In the genomic region with DNA sequence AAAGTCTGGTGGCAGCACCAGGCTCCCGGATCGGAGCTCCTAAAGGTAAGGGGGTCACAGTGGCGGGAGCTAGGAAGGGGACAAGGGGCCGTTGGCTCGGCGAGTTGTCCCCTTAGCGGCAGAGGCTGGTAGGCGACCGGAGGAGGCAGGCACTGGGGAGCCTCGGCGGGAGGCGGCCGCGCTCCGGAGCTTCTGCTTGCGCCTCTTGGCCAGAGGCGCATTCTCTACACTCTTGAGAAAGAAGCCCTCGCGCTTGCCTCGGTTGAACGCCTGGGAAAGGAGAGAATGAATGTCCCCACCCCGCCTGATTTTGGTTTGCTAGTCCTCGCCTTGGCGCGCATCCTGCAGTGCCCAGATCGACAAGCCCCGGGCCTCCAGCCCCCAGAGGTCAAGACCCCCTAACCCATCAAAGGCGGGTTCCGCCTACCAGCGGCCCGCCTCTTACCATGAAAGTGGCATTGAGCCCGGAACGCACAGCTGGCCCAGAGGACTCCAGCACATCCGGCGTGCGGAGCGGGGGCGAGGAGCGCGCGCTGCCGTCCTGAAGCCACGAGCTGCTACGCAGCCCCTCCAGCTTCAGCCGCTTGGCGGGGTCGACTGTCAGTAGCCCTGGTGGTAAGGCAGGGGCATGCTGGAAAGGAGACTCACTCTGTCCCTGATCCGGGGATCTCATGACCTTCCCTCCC, we compare ENCODE assay signal across 8 mouse cellular contexts. TPM values are rescaled to one million over a fixed set of nuclear protein-coding genes. Genes with fewer than 3 reads are reported as not detected.
DNase-seq lines count a peak whose midpoint lies in the region; ATAC-seq and TF ChIP-seq lines count a peak whose summit lies in the region.

No protein-coding gene starts in this region.

- no peak for DNase-seq in heart, embryonic 10.5 days (ENCODE audit: low spot score)
- no peak for DNase-seq in heart, adult 9 months (ENCODE audit: low spot score in 2 of 2)
- DNase-seq in right cerebral cortex, postnatal 10 days (ENCODE audit: low spot score in 2 of 2) = peak; percentile 48 to 56
- DNase-seq in right cerebral cortex, adult 2 months (ENCODE audit: low spot score in 2 of 2) = no peak
- peak; percentile 25 for DNase-seq in limb, embryonic 14.5 days (ENCODE audit: low spot score)
- no peak for DNase-seq in adrenal gland, adult 18-20 months (ENCODE audit: low spot score in 2 of 2)
- no peak for DNase-seq in spleen, adult 18-20 months

- H3K27ac ChIP-seq in heart, embryonic 10.5 days = no peak overlapping the region
- no peak overlapping the region for H3K27ac ChIP-seq in limb, embryonic 14.5 days (replicated peaks; ENCODE audit: low read depth, low read length)
- no peak overlapping the region for H3K27ac ChIP-seq in stomach, embryonic 16.5 days (ENCODE audit: low read length)

- peak overlapping the region; percentile 51 for H3K4me3 ChIP-seq in heart, embryonic 10.5 days
- H3K4me3 ChIP-seq in limb, embryonic 14.5 days (replicated peaks; ENCODE audit: low read length) = peak overlapping the region; percentile 20
- H3K4me3 ChIP-seq in stomach, embryonic 16.5 days (replicated peaks; ENCODE audit: low read length) = 0 out of 2 replicates have a peak overlapping the region, but pooled peaks have one; percentile 8

- peaks cover 88% of the 10 kb centered on the region for H3K27me3 ChIP-seq in heart, embryonic 10.5 days (ENCODE audit: insufficient read depth, poor library complexity, severe bottlenecking)
- peaks cover 45% of the 10 kb centered on the region for H3K27me3 ChIP-seq in limb, embryonic 14.5 days (ENCODE audit: control insufficient read depth, insufficient read depth, low read length)
- peaks cover 30% of the 10 kb centered on the region for H3K27me3 ChIP-seq in stomach, embryonic 16.5 days (ENCODE audit: control insufficient read depth, insufficient read depth, low read length)

- TF ChIP-seq POLR2A in limb, embryonic 14.5 days (IDR thresholded peaks at IDR 0.05; ENCODE audit: borderline replicate concordance, extremely low read depth, insufficient read depth, insufficient read length) = no peak

- H3K4me2 ChIP-seq in limb, embryonic 14.5 days (replicated peaks; ENCODE audit: low read depth, low read length, severe bottlenecking) = peak overlapping the region; percentile 35
- H3K4me2 ChIP-seq in stomach, embryonic 16.5 days (ENCODE audit: low read depth, low read length) = peak overlapping the region; percentile 40; the same call in 1 of the 2 replicates

- H3K9me3 ChIP-seq in heart, embryonic 10.5 days = no peaks in the 10 kb centered on the region
- H3K9me3 ChIP-seq in limb, embryonic 14.5 days (ENCODE audit: control insufficient read depth, low read length) = no peaks in the 10 kb centered on the region
- H3K9me3 ChIP-seq in stomach, embryonic 16.5 days (replicated peaks; ENCODE audit: control insufficient read depth, low read length) = no peaks in the 10 kb centered on the region

- peaks cover 9% of the 10 kb centered on the region; the same call in 1 of the 2 replicates for H3K36me3 ChIP-seq in heart, embryonic 10.5 days
- H3K36me3 ChIP-seq in limb, embryonic 14.5 days (ENCODE audit: control insufficient read depth, insufficient read depth, low read length) = peaks cover 41% of the 10 kb centered on the region
- H3K36me3 ChIP-seq in stomach, embryonic 16.5 days (ENCODE audit: control insufficient read depth, insufficient read depth, low read length) = peaks cover 22% of the 10 kb centered on the region

- no peak overlapping the region for H3K9ac ChIP-seq in limb, embryonic 14.5 days (ENCODE audit: low read depth, low read length, severe bottlenecking)
- H3K9ac ChIP-seq in stomach, embryonic 16.5 days (ENCODE audit: low read length) = no peak overlapping the region

- 3% methylated on average over 48 of the region's 48 CpGs for WGBS in heart, embryonic 10.5 days
- WGBS in limb, embryonic 14.5 days = 7% methylated on average over 40 of the region's 48 CpGs
- 28% methylated on average over 48 of the region's 48 CpGs for WGBS in stomach, embryonic 16.5 days

- no peak for ATAC-seq in limb, embryonic 14.5 days (ENCODE audit: low FRiP score, low read depth)
- no peak for ATAC-seq in stomach, embryonic 16.5 days (ENCODE audit: insufficient read depth, low FRiP score)

- H3K4me1 ChIP-seq in heart, embryonic 10.5 days = peaks cover 21% of the 10 kb centered on the region
- H3K4me1 ChIP-seq in limb, embryonic 14.5 days (ENCODE audit: control insufficient read depth, insufficient read depth, low read length) = peaks cover 6% of the 10 kb centered on the region; the same call in 1 of the 2 replicates
- H3K4me1 ChIP-seq in stomach, embryonic 16.5 days (ENCODE audit: control insufficient read depth, insufficient read depth, low read length) = peaks cover 5% of the 10 kb centered on the region

RNA-seq across cellular contexts. Expression of gene Rps6ka4, which starts 10.4 kb away (rescaled TPM):
- 10.1 and 14.7 TPM in 2 replicates for polyA plus RNA-seq in heart, embryonic 10.5 days (2016; fragmentation: Nextera tagmentation; extraction: Ambion mirVana)
- polyA plus RNA-seq in limb, embryonic 14.5 days (2012; rRNA removed) = 19.4 and 22.9 TPM in 2 replicates
- 25.2 and 27.4 TPM in 2 replicates for polyA plus RNA-seq in limb, embryonic 14.5 days (2014; fragmentation: Nextera tagmentation; extraction: Ambion mirVana)
- 35.5 and 39.6 TPM in 2 replicates for polyA plus RNA-seq in stomach, embryonic 16.5 days (2015; fragmentation: Nextera tagmentation; extraction: Ambion mirVana)
- 10 to 100 TPM; 23.2 to 25.3 TPM for total RNA-seq in adrenal gland, adult 18-20 months (2021)

RNA-seq across cellular contexts. Expression of gene Ccdc88b, which starts 28.0 kb away (rescaled TPM):
- polyA plus RNA-seq in heart, embryonic 10.5 days (2016; fragmentation: Nextera tagmentation; extraction: Ambion mirVana) = 0.38 and 0.63 TPM in 2 replicates
- polyA plus RNA-seq in limb, embryonic 14.5 days (2012; rRNA removed) = 1.8 and 2.2 TPM in 2 replicates
- polyA plus RNA-seq in limb, embryonic 14.5 days (2014; fragmentation: Nextera tagmentation; extraction: Ambion mirVana) = 0.69 and 0.75 TPM in 2 replicates
- 1.1 and 1.3 TPM in 2 replicates for polyA plus RNA-seq in stomach, embryonic 16.5 days (2015; fragmentation: Nextera tagmentation; extraction: Ambion mirVana)
- total RNA-seq in adrenal gland, adult 18-20 months (2021) = 1 to 10 TPM; 2.0 TPM

Comparison
In these comparisons a context has a peak if more than half of its experiments do, and no peak if none do; other contexts are left out.
1. DNase-seq: peak in right cerebral cortex, postnatal 10 days (2 of 2) and limb, embryonic 14.5 days (single experiment); none in heart, embryonic 10.5 days (single experiment), heart, adult 9 months (0 of 2), right cerebral cortex, adult 2 months (0 of 2), adrenal gland, adult 18-20 months (0 of 2) and spleen, adult 18-20 months (0 of 2).
2. Peak in every context shown above with its lines, with median percentiles within 50 percentile points of each other: H3K4me3 ChIP-seq.